Mouse (Mus musculus) Muller cell, postnatal 12 days (primary cell): ENCODE measurements around the gene Prkce.

Source experiments
- DNase-seq: peaks from one replicate; pipeline ENCODE4 v3.0.0-alpha.2; 2015; ENCODE audit errors: inconsistent ontology term

The Prkce gene

DNA sequence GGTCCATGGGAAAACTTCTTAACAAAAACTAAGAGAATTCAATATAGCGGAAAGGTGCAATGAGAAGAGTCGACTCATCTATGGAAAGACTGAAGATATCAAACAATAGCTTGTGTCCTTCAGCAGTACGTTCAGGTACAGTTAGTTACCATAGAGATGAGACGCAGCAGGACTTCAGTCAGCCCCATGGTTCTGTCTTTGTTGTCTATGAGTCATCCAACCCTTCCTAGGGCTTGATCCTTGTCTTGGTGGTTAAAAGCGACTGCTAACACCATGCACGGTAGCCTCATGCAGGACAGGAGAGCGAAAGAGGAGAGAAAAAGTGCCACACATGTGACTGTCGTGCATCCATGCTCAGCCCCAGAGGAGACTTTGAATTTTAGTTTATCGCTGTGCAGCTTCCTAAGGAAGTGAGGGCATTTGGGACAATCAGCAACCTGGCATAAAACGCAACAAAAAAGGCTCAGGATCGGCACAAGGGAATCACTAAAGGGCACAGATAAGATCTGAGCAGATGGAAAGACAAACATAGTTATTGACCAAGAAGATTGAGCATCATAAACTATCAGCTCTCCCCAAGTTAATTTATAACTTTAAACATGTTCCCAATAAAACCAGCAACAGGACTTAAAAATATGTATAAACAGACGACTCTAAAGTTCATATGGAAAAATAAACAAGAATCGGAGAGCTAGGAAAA, 448.2 kb downstream of the Prkce start:
- DNase-seq = no peak

DNA sequence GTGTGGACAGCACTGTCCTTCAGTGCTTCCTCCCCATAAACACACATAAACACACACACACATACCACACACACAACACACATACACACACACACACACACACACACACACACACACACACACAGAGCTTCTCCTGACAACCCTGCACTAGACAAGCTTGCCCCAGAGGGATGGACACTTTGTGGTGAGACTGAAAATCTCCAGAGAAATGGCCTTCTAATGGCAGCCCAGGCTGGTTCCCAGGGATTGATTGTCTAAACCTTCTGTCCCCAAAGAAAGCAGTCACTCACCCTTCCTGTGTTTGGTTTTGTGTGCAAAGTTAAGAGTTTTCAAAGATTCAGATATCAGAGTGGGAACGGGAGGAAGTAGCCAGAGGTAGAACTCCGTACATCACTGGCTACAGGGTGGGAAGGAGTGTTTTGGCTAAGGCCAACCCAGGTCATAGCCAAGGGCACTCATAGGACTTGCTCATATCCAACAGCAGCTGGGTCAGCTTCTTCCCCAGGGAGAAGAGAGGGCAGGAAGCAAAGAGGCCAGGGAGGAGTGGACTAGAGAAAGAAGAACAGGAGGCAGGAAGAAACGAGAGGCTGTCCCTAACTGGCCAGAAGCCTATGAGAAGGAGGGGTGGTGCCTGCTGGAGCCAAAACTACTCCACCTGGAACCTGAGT, 450.1 kb downstream of the Prkce start:
- no peak for DNase-seq

DNA sequence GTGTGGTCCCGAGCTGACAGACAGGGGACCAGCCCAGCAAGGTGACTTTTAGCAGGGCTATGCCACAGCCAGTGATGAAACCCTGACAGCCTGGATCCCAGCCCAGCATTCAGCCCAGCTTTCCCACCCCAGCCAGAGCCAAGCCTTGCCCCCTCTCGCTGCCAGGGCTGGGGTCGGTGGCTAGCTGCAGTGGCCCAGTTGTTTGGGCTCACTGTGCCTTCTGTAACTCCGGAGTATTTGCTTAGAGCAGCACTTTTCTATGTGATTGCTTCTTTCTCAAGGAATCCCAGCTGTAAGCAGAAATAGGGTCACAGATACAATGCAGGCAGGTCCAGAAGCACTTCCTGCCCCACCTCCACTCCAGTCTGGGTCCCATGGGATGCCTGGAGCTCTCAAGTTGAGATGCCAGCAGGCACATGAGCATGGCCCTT, 450.9 kb downstream of the Prkce start:
- peak; percentile 30 for DNase-seq

DNA sequence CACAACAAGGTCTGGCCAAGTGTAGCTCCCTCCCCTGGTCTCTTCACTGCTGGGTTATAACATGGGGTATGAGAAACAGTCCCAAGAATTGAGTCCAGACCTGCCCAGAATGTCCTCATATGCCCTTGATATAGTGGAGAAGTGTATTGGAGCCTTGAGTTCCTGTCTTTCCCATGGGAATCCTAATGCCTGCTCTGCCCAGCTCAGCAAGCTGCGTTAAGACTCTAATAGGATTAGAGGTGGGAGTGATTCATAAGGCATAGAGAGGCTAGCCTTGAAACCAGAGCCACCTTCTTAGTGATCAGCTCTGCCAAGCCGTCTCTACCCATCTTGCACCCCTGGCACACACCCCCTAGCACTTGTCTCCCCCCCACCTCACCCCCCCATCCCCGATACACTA, 455.3 kb downstream of the Prkce start:
- DNase-seq = no peak

DNA sequence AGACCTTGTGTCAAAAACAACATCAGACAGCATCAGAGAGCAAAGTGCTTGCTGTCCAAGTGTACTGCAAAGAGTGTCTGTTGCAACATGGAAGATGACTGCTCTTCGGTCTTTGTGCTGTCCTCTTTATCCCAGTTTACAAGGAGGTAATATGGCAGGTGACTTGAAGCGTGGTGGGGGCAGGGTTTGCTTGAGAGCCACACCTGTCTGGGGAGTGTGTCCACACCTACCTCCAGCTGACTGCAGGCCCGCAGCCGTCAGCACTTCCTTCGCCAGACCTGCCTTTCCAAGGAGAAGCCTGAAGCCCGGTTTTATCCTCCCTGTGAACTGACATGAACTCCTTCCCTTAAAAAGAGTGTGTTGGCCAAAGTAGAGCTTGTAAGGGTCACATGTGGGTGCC, 458.9 kb downstream of the Prkce start:
- no peak for DNase-seq

DNA sequence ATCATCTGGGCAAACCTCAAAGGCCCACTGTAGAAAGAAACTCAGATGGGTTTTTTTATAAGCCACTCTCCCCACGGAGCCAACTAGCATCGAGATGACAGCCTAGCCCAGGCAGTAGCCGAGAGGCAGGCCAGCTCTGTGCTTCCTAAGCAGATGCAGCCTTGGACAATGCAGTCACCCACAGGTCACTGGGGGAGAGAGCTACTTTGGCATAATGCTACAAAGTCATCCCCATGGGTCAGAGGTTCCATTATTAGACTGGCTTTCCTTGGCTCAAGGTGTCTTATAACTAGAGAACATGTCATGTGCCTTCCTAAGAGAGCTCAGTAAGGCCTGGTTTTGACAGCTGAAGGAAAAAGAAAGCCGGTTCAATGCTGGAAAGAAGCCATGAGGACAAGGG, 465.5 kb downstream of the Prkce start:
- no peak for DNase-seq

DNA sequence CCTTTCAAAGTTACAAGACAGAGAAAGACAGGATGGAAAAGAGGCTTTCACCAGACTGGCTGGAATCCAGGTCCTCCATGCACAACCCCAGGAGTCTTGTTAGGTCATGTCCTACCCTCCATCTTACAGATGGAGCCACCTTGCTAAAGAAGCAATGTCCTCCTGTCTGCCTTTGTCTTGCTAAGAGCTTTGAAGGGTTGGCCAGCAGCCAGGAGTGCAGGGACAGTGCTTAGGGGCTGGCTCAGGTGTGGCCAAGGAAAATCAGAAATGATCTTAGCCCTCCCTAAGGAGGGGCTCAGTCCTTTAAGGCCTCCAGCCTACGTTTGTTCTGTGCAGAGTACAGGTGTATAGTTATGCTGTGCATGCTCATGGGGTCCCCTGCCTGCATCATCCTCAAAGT, 469.7 kb downstream of the Prkce start:
- DNase-seq = no peak

DNA sequence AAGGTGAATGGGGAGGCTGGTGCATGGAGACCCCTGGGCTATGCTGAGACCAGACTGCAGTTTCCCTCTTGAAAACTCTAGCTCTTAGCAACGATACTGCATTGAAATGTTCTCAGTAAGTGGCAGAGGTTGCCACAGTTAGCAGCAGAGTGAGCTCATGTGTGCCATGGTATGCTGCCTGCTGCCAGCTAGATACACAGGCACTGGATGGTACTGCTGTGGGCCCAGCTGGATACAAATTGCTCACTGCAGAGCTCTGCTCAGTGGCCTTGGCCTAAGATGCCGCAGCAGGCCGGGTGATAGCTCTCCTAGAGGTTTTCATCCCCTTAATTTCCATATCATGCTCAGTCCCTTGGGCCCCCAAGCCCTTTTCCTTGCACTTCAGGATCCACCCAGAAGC, 471.7 kb downstream of the Prkce start:
- DNase-seq = no peak

DNA sequence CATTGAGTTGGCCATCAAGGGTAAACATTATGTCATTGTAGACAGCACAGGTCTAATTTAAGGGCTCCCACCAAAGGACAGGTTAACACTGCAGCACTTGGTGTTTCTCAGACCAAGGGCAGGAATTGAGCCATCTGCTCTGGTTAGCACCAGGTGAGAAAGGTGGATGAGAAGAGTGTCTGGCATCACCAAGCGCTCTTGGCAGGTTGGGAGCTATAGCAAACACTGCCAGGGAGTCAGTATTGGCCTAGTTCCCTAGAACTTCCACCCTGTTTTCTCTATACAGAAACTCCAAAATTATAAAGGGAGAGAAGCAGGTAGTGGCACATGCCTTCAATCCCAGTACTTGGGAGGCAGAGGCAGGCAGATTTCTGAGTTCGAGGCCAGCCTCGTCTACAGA, 479.6 kb downstream of the Prkce start:
- DNase-seq = no peak

DNA sequence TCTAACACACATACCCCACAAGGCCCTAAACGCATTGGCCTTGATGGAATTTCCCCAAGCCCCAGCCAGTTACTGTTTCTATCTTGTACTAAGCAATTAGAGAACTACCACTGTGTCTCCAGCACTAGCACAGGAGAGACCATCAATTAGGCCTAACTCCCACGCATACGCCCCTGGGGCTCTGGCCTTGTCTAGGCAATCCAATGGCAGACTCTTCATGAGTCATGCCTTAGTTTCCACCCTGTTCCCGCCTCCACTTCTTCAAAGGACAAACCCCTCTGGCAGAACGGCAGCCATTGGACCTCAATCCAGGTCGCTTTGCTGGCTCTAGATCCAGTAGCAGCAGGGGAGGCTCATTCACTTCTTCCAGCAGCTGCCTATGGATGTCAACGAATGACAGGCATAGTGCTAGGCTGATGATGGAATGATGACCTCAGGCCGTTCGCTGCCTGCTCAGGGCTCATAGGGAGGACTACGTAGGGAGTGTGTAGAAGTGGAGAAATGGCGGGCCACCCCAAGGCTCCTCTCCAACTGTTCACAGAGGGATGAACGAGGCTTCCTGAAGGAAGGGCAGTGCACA, 481.4 kb downstream of the Prkce start:
- DNase-seq = peak; percentile 81

DNA sequence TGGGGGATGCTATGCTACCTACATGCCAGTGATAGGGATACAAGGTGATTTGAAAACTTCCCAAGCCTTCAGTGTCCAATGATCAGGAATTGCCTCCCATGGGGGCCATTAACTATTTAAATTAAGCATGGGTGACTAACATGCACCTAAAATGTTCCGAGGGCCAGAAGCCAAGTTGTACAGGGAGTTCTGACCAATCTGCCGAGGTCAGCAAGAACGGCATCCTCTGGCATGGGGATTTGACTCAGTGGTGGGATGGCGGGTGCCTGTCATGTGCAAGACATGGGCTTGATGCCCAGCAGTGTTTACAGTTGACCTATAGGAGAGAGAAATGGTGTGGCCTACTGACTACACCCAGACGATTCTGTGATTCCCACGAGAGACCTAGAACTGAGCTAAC, 482.7 kb downstream of the Prkce start:
- DNase-seq = no peak

DNA sequence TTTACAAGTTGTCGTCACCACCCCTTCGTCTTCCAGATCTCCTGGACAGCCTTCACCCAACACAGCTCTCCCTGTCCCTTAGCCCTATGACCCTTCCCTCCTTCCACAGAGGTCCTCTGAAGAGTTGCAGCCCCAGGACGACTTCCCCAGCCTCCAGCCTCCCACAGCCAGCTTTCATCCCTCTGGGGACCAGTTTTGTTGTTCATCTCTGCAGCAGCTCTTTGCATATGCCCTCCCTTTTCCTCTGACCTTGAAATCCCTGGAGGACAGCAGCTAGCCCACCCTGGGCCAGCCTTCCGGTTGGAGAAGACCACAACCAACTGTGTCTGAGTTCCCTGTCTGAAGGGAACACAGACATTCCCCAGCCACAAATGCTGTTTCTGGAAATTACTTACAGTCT, 483.5 kb downstream of the Prkce start:
- no peak for DNase-seq

DNA sequence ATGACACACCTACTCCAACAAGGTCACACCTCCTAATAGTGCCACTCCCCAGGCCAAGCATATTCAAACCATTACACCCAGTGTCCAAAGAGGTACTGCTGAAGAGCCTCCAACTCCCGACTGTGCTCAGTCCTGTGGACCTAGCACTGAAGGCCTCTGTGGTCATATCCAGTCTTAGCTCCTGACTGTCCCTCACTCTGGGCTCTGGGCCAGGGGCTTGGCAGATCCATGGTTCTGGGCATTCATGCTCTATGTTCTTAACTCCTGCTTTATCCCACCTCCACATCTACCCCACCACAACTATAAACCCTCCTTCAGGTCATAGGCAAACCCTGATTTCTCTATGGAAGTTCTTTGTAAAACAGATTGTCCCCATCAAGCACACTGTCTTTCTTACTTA, 485.2 kb downstream of the Prkce start:
- no peak for DNase-seq

DNA sequence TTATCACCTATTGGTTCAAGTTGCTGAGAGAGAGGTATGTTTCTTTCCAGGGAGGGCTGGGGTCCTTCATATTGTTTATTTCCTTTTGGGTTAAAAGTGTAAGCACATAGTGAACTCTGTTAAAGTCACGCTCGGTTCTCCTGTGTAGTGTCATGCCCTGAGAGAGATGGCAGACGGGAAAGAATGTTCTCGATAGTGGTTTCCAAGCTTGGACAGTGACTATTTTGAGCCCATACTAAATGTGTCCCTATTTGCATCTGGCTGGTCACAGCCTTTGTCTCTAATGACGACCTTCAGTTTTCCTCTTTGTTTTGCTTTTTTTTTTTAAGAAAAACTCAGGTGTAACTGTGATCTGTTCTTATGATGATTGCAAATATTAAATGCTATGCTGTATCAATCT, 488.8 kb downstream of the Prkce start:
- no peak for DNase-seq

DNA sequence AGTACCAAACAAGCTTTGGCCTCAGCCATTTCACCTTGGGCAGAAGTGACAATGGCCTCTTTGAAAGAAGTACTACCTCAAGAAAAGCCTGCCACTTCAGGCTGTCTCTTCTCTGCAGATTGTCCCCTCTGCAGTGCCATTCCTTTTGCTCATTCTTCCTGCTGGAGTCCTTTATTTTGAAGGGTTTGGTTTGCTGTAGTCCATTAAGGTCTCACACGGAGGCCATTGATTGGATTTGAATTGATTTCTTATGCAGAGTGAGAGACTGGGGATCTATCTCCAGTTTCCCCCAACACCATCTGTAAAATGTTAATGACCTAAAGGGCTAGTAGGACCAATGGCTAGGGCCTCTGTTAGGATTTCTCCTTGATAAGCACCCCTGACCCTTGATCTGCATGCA, 494.7 kb downstream of the Prkce start:
- DNase-seq = no peak

DNA sequence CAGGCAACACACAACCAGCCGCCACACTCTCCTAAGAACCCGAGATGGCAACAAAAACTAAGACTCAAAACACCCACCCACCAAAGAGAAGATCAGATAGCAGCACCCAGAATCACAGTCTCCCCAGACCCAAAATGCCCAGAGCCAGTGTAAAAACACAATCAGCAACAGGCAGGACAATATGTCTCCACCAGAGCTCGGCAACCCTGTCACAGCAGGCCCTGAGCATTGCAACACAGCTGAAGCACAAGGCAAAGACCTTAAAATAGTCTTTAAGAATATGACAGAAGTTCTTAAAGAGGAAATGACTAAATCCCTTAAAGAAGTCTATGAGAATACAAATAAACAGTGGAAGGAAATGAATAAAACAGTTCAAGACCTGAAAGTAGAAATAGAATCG, 495.9 kb downstream of the Prkce start:
- no peak for DNase-seq

DNA sequence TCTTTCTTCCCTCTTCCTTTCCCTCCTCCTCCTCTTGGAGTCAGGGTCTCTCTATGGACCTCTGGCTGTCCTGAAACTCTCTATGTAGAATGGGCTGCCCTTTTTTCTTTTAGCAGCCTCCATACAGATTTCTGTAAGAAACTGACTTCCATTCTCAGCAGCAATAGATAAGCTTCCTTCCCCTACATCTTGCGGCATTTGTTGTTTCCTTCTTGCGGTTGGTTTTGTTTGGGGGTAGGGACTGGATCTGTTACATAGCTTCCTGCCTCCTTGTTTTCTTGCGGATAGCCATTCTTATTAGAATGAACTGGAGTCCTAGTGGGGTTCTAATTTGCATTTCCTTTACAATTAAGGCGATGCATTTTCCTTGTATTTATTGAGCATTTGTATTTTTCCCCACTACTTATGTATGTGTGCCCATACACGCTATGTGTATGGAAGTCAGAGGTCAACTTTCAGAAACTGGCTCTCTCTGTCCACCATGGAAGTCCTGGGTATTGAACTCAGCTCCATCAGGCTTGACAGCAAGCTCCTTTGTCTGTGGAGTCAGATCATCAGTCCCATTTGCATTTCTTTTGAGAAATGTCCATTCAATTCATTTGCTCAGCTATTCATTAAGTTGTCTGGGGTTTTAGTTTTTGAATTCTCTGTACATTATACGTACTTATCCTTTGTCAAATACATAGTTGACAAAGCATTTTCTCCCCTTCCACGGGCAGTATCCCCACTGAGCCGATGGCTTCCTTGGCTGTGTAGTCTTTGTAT, 500.4 kb downstream of the Prkce start:
- DNase-seq = no peak

DNA sequence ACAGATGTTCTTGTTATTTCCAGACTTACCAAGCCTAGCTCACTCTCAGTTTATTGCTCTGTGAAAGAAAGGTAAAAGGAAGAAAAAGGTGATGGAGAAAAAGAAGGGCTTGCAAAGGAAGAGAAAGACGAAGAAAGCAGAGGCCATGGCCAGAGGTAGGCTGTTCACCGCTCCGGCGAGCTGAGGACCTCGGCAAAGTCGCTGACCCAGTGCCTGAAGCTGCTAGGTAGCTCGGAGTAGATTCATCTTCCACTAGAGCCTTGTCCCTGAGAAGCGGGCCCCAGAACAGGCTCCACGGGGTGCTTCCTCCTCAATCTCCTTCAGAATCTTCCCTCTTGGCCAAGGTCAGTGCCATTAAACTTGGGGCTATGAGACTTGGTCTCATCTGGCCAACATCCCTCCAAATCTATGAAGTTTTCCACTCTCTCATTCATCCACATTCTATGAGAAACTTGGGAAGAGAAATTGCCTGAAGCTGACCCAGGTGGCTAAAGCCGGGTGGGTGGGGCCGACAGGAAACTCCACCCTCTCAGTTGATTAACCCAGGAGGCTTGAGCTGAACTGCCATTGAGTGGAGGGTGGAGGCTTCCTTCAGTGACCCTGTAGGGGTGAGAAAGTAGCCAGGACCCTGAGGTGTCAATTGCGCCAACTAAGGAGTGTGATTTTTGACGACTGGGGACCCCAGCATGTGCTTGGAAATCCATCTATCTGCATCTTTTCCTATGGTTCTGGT, 502.2 kb downstream of the Prkce start:
- no peak for DNase-seq

DNA sequence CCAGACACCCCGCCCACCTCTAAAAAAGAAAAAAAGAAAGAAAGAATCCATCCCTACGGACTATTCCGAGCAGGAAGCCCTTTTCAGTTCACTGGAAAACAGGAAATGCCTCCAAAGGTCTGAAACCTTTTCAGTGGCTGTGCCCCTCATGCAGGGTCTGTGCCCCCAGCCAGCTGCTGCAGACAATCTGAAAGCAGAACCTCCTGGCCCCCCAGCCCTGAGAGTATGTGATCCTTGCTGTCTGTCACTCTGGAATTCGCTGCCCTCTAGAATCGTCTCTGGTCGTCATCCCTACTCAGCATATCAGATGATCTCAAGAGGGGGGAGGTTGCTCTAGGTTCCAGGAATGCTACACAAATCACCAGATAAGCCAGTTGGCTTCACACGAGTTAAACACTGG, 503.1 kb downstream of the Prkce start:
- no peak for DNase-seq

DNA sequence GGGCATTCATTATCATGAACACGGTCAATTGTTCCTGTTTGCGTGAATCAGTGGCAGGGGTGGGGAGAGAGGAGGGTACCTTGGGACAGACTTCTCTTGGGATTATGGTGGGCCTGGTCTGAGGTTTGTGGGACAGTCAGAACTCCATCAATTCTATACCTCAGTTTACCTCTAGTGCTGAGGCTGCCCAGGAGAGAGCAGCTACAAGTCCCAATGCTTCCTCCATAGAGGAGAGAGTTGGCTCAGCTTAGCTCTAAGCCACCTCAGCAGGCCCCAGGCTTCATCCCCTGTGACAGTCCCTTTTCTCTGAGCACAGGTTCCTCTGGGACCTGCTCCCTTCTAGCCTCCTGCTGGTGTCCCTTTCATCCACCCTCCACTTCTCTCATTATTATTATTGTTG, 507.4 kb downstream of the Prkce start:
- DNase-seq = no peak

DNA sequence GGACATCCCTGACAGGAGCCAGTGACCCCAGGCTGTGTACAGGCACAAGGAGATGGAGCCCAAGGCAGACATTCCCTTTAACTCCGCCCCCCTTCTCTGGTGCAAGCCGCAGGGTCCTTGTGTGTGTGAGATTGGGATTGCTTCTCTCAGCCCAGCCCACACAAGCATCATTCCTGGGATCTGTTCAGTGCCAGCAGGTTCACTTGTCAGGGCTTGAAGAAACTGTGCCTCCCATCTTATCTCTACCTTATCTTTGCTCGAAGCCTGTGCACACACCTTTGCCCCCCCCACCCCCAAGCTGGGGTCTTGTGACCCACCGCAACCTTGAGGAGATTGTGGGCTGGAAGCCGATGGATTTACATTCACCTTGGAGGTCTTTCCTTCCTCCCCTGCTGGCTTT, 508.8 kb downstream of the Prkce start:
- no peak for DNase-seq

DNA sequence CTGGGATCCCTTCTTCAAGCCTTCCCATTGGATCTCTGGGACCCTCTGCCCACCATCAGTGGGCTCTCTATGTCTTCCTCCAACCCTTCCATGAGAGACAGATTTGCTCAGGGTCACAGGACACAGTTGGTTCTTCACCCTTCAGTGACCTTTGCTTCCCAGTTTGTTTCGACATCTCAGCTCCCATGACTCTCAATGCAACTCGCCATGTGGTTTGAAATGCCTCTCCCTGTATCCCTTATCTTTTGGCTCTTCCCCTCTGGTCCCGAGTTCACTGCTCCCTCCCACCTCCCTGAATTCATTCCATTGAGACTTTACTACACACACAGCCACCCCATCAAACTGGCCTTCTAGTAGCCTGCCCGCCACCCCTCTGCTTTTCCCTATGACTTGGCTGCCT, 509.3 kb downstream of the Prkce start:
- no peak for DNase-seq
